Mouse (Mus musculus): ENCODE results near the gene Cyp2d22. TPM values are rescaled to one million over a fixed set of nuclear protein-coding genes. Genes with fewer than 3 reads are reported as not detected.
A peak's percentile ranks its signal among the peaks of the same experiment; 100 is the strongest.

Cyp2d22 gene
- polyA plus RNA-seq, 1 experiment from 2014 or later = 3.3 TPM

DNA sequence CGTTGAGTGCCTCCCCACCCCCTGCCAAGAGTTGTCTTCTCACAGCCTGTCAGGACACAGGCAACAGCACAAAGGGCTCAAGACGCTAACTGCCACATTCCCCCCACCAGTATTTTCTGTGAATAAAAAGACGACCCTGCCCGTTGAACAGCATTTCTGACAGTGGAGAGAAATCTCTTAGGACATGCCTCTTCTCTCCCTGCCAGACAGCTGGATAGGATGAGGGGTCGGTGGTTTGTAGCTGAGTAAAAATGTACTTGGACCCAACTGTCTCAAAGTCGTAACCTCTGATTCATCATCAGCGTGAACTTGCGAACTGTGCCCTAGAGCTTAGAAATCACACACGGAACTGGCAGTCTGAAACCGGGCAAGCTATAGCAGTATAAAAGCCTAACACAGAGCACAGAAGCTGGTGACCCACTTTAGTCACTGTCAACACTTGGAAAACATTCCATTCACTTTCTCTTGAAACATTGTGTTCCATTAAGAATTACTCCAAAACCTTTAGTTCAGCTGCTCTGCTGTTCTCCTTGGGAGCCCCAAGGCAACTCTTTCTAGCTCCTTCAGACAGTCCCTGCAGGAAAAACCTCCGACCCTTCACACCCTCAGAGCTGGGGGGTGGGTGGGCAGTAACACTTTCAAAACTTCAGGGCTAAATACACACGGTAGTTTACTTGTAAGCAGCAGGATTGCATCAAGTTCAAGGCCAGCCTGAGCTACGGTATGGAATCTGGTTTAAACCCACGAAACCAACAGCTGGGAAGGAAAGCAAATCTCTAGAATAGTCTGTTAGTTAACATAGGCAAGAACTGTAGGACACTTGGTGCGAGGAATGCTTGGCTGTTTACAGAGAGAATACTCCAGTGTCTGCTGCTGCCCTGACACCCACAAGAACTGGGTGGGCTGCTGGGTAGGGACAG lies 1.5 kb downstream of the Cyp2d22 start:
- Histone ChIP-seq H3K9me3 (ENCODE audit: control insufficient read depth, low read length) (no peaks in the 10 kb centered on the region), H3K27me3 (replicated peaks; ENCODE audit: control insufficient read depth, insufficient read depth, low read length) (no peaks in the 10 kb centered on the region), H3K4me2 (ENCODE audit: low read length) (no peak overlapping the region; the same call in 1 of the 2 replicates), H3K4me3 (ENCODE audit: low read length) (no peak overlapping the region), H3K27ac (ENCODE audit: low read depth, low read length) (no peak overlapping the region), H3K36me3 (ENCODE audit: control insufficient read depth, insufficient read depth, low read length) (no peaks in the 10 kb centered on the region), H3K9ac (ENCODE audit: low read depth, low read length) (no peak overlapping the region), H3K4me1 (ENCODE audit: control insufficient read depth, insufficient read depth, low read depth, low read length) (peaks cover 7% of the 10 kb centered on the region)
- 48% methylated on average over 15 of the region's 15 CpGs for WGBS
- no peak for ATAC-seq

DNA sequence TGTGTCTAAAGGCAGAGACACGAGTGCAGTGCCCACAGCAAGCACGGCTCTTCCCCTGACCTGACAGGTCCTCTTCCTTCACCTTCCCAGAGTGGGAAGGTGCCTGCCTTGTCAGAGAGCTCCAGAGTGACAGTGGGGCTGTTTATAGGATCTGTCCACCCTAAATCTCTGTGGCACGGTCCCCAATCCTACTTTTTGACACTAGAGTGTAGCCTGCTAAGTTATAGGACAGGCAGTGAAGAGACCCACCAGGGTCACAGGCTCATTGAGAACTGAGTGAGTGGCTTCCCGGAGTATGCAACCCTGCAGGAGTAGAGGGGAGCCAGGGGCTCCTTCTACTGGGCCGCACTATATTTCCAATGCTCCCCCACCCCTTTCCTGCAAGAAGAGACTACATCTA lies 2.4 kb downstream of the Cyp2d22 start:
- H3K4me2 ChIP-seq (ENCODE audit: low read length) = no peak overlapping the region
- H3K27me3 ChIP-seq (replicated peaks; ENCODE audit: control insufficient read depth, insufficient read depth, low read length) = no peaks in the 10 kb centered on the region
- no peaks in the 10 kb centered on the region for H3K9me3 ChIP-seq (ENCODE audit: control insufficient read depth, low read length)
- no peak overlapping the region for H3K4me3 ChIP-seq (ENCODE audit: low read length)
- H3K9ac ChIP-seq (ENCODE audit: low read depth, low read length) = no peak overlapping the region
- no peaks in the 10 kb centered on the region for H3K36me3 ChIP-seq (ENCODE audit: control insufficient read depth, insufficient read depth, low read length)
- 82% methylated on average over 5 of the region's 5 CpGs for WGBS
- no peak overlapping the region for H3K27ac ChIP-seq (ENCODE audit: low read depth, low read length)
- no peak for ATAC-seq
- peaks cover 7% of the 10 kb centered on the region for H3K4me1 ChIP-seq (ENCODE audit: control insufficient read depth, insufficient read depth, low read depth, low read length)

DNA sequence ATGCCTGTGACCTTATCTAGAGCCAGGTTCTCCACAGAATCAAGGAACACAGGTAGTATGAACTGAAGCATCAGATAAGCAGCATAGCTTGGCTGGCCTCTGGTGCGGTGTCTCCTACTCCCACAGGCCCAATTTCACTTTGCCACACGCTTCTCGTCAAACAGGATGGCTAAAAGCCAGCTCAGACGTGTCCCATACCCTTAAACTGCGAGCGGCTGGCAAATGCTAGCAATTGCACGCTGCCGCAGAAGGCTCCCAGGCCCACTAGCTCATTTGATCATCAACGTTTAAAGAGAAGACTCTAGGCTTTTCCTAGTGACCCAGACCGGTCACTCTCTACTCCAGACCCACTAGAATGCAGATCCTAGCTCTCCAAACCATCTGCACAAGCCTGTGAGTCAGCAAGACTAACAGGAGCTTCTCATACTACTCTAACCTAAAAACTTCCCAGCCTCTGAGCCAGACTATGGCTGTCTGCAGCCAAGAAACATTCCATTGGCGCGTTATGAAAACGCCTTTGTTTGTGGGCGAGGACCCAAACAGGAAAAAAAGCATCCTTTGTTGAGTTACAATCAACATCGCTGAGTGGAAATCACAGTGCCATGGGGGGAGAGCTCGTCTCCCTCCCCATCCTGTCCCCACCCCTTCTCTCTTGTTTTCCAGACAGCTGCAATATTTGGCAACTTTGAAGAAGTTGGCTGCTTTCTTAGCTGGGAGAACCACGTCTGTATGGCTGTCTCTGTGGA lies 3.5 kb downstream of the Cyp2d22 start:
- Histone ChIP-seq H3K27me3 (replicated peaks; ENCODE audit: control insufficient read depth, insufficient read depth, low read length) (no peaks in the 10 kb centered on the region), H3K9ac (ENCODE audit: low read depth, low read length) (no peak overlapping the region), H3K4me2 (ENCODE audit: low read length) (no peak overlapping the region), H3K36me3 (ENCODE audit: control insufficient read depth, insufficient read depth, low read length) (no peaks in the 10 kb centered on the region), H3K9me3 (ENCODE audit: control insufficient read depth, low read length) (no peaks in the 10 kb centered on the region), H3K4me3 (ENCODE audit: low read length) (no peak overlapping the region), H3K27ac (ENCODE audit: low read depth, low read length) (no peak overlapping the region), H3K4me1 (ENCODE audit: control insufficient read depth, insufficient read depth, low read depth, low read length) (peaks cover 7% of the 10 kb centered on the region)
- 48% methylated on average over 17 of the region's 17 CpGs for WGBS
- peak; percentile 19; the same call in 1 of the 2 replicates for ATAC-seq

DNA sequence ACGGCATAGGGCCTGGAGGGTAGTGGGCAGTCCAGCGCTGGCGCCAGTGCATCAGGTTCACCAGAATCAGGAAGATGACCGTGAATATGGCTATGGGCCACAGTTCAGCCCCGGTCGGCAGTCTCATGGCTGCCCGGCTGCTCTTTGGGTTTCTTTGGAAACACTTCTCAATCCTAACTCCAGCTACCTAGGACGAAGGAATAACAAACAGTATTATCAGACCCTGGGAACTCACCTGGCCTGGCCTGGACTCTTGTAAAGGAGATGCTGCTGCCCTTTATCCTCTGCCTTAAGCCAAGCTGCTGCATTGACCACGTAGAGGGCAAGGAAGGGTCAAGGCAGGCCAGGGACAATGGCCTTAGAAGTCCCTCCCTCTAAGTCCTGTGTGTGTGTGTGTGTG lies 4.2 kb downstream of the Cyp2d22 start:
- no peak overlapping the region for H3K27ac ChIP-seq (ENCODE audit: low read depth, low read length)
- H3K4me2 ChIP-seq (ENCODE audit: low read length) = no peak overlapping the region
- H3K27me3 ChIP-seq (replicated peaks; ENCODE audit: control insufficient read depth, insufficient read depth, low read length) = no peaks in the 10 kb centered on the region
- no peaks in the 10 kb centered on the region for H3K36me3 ChIP-seq (ENCODE audit: control insufficient read depth, insufficient read depth, low read length)
- no peak overlapping the region for H3K9ac ChIP-seq (ENCODE audit: low read depth, low read length)
- no peaks in the 10 kb centered on the region for H3K9me3 ChIP-seq (ENCODE audit: control insufficient read depth, low read length)
- ATAC-seq = no peak
- 90% methylated on average over 9 of the region's 9 CpGs for WGBS
- no peak overlapping the region for H3K4me3 ChIP-seq (ENCODE audit: low read length)
- H3K4me1 ChIP-seq (ENCODE audit: control insufficient read depth, insufficient read depth, low read depth, low read length) = peaks cover 3% of the 10 kb centered on the region; the same call in 1 of the 2 replicates

DNA sequence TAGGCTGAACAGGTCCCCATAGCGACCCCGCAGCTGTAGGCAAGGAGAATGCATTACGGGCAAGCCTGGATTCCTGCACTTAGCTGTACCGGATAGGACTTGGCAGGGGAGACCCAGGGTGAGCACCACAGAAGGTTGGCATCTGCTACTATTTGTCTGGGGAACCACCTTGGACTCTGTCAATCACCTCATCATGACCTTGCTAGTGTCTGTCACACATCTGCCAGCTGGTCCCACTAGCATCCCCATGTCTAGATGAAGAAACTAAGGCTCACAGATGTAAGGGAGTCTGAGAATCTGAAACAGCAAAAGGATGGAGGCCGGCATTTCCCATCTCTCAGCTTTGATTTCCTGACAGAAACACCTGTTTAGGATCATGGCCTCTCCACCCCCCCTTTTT lies 5.6 kb downstream of the Cyp2d22 start:
- no peak overlapping the region for H3K4me3 ChIP-seq (ENCODE audit: low read length)
- H3K4me1 ChIP-seq (ENCODE audit: control insufficient read depth, insufficient read depth, low read depth, low read length) = no peaks in the 10 kb centered on the region; the same call in 1 of the 2 replicates
- H3K9ac ChIP-seq (ENCODE audit: low read depth, low read length) = no peak overlapping the region
- no peak for ATAC-seq
- H3K9me3 ChIP-seq (ENCODE audit: control insufficient read depth, low read length) = no peaks in the 10 kb centered on the region
- no peak overlapping the region for H3K4me2 ChIP-seq (ENCODE audit: low read length)
- no peak overlapping the region for H3K27ac ChIP-seq (ENCODE audit: low read depth, low read length)
- 67% methylated on average over 5 of the region's 5 CpGs for WGBS
- no peaks in the 10 kb centered on the region for H3K36me3 ChIP-seq (ENCODE audit: control insufficient read depth, insufficient read depth, low read length)
- no peaks in the 10 kb centered on the region for H3K27me3 ChIP-seq (replicated peaks; ENCODE audit: control insufficient read depth, insufficient read depth, low read length)

DNA sequence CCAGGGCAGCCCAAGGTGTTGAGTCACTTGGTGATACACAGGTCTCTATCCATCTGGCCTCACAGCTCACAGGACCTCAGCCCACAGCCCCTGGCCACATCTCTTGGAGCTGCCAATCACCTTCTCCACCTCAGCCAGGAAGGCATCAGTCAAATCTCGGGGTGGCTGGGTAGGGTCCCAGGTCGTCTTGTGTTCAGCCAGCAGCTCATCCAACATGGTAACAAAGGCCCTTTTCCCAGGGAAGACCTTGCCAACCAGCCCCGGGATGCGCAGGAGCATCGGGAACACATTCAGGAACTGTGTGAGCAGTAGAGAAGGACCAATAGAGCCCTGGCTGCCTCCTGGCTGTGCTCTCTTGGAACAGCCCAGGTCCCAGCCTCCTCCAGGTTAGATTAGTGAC lies 7.1 kb downstream of the Cyp2d22 start:
- Histone ChIP-seq H3K9me3 (ENCODE audit: control insufficient read depth, low read length) (no peaks in the 10 kb centered on the region), H3K36me3 (ENCODE audit: control insufficient read depth, insufficient read depth, low read length) (no peaks in the 10 kb centered on the region), H3K27me3 (replicated peaks; ENCODE audit: control insufficient read depth, insufficient read depth, low read length) (no peaks in the 10 kb centered on the region), H3K4me3 (ENCODE audit: low read length) (no peak overlapping the region), H3K9ac (ENCODE audit: low read depth, low read length) (no peak overlapping the region), H3K27ac (ENCODE audit: low read depth, low read length) (no peak overlapping the region), H3K4me1 (ENCODE audit: control insufficient read depth, insufficient read depth, low read depth, low read length) (no peaks in the 10 kb centered on the region; the same call in 1 of the 2 replicates), H3K4me2 (ENCODE audit: low read length) (no peak overlapping the region)
- 91% methylated on average over 5 of the region's 5 CpGs for WGBS
- ATAC-seq = no peak

DNA sequence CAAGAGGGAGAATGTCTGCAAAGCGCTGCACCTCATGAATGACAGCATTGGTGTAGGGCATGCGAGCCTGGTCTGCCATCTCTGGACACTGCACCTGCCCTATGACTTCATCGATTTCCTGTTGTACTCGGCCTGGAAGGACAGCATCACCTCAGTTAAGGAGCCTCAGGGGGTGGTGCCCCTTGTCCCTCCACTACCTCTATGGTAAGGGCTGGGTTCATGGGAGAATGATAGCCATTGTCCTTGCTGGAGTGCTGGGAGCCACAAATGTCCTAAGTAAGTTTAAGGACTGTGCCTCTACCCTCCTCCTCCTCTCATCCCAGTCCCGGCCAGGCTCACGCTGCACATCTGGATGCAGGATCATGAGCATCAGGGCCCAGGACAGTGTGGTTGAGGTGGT lies 7.6 kb downstream of the Cyp2d22 start:
- Histone ChIP-seq H3K27ac (ENCODE audit: low read depth, low read length) (no peak overlapping the region), H3K4me3 (ENCODE audit: low read length) (no peak overlapping the region), H3K4me1 (ENCODE audit: control insufficient read depth, insufficient read depth, low read depth, low read length) (no peaks in the 10 kb centered on the region; the same call in 1 of the 2 replicates), H3K27me3 (replicated peaks; ENCODE audit: control insufficient read depth, insufficient read depth, low read length) (no peaks in the 10 kb centered on the region), H3K36me3 (ENCODE audit: control insufficient read depth, insufficient read depth, low read length) (no peaks in the 10 kb centered on the region), H3K9ac (ENCODE audit: low read depth, low read length) (no peak overlapping the region), H3K4me2 (ENCODE audit: low read length) (no peak overlapping the region), H3K9me3 (ENCODE audit: control insufficient read depth, low read length) (no peaks in the 10 kb centered on the region)
- WGBS = 92% methylated on average over 6 of the region's 6 CpGs
- ATAC-seq = no peak

DNA sequence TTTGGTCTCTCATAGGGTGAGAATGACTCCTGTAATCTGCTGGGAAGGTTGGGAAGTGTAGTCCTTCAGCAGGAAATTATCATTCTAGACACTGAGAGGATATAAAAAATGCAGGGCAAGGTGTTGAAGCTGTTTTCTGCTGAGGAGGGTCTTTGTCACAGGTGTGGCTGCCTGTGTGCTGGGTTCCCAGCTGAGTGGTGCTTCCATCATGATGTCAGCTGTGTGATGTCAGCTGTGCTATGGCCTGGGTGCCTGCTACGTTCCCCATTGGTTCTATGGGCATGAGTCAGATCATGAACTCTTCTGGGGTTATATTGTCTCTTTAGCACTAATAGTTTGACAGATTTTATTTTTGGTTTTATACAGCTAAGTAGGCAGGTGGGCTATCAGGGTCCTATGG lies 11.2 kb downstream of the Cyp2d22 start:
- no peaks in the 10 kb centered on the region for H3K4me1 ChIP-seq (ENCODE audit: control insufficient read depth, insufficient read depth, low read depth, low read length)
- H3K9me3 ChIP-seq (ENCODE audit: control insufficient read depth, low read length) = no peaks in the 10 kb centered on the region
- H3K36me3 ChIP-seq (ENCODE audit: control insufficient read depth, insufficient read depth, low read length) = no peaks in the 10 kb centered on the region
- 86% methylated on average over 1 of the region's 1 CpGs for WGBS
- H3K27ac ChIP-seq (ENCODE audit: low read depth, low read length) = no peak overlapping the region
- no peak overlapping the region for H3K4me2 ChIP-seq (ENCODE audit: low read length)
- no peak overlapping the region for H3K9ac ChIP-seq (ENCODE audit: low read depth, low read length)
- H3K27me3 ChIP-seq (replicated peaks; ENCODE audit: control insufficient read depth, insufficient read depth, low read length) = no peaks in the 10 kb centered on the region
- H3K4me3 ChIP-seq (ENCODE audit: low read length) = no peak overlapping the region
- ATAC-seq = no peak

DNA sequence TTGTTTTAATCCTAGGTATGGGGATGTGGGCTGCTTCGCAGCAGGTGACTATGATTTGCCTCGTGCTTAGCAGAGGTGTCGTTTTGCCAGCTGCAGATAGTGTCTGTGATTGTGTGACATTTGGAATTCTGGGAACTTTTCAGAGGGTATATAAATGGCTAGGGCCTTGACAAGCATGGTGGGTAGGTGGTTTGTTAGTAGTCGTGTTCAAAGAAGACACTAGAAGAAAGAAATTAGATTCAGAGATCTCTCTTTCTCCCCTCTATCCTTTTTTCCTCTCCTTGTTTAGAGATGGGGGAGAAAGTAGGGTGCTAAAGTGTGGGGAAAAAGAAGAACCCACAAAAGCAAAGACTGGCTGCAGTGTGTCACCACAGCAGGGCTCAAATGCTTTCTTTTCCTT lies 11.9 kb downstream of the Cyp2d22 start:
- H3K4me1 ChIP-seq (ENCODE audit: control insufficient read depth, insufficient read depth, low read depth, low read length) = no peaks in the 10 kb centered on the region
- H3K4me3 ChIP-seq (ENCODE audit: low read length) = no peak overlapping the region
- WGBS = 92% methylated on average over 4 of the region's 4 CpGs
- no peak for ATAC-seq
- H3K36me3 ChIP-seq (ENCODE audit: control insufficient read depth, insufficient read depth, low read length) = no peaks in the 10 kb centered on the region
- no peak overlapping the region for H3K27ac ChIP-seq (ENCODE audit: low read depth, low read length)
- H3K9me3 ChIP-seq (ENCODE audit: control insufficient read depth, low read length) = no peaks in the 10 kb centered on the region
- no peak overlapping the region for H3K4me2 ChIP-seq (ENCODE audit: low read length)
- no peak overlapping the region for H3K9ac ChIP-seq (ENCODE audit: low read depth, low read length)
- no peaks in the 10 kb centered on the region for H3K27me3 ChIP-seq (replicated peaks; ENCODE audit: control insufficient read depth, insufficient read depth, low read length)

Measured in hindbrain, embryonic 16.5 days (tissue).